Mouse (Mus musculus) thymus, adult 2 months (tissue): ENCODE data around the gene Lpar1. TPM values are rescaled to one million over a fixed set of nuclear protein-coding genes. Genes with fewer than 3 reads are reported as not detected.

Experiments used
- DNase-seq: peaks from one replicate; pipeline ENCODE4 v3.0.0; 2021
- H3K27ac ChIP-seq: fragments of 200-500 bp; 2 replicates; pipeline ENCODE4 v1.5.1; 2012; ENCODE audit warnings: low read length, control low read depth; ENCODE audit not compliant: control insufficient read depth, insufficient read depth
- H3K27me3 ChIP-seq: fragments of 200-500 bp; 2 replicates; pipeline ENCODE4 v1.6.1; 2012; ENCODE audit warnings: mild to moderate bottlenecking, low read length, moderate library complexity, mixed read lengths; ENCODE audit not compliant: control insufficient read depth, insufficient read depth
- H3K36me3 ChIP-seq: fragments of 200-500 bp; 2 replicates; pipeline ENCODE4 v1.6.1; 2012; ENCODE audit warnings: mild to moderate bottlenecking, low read length, moderate library complexity; ENCODE audit not compliant: control insufficient read depth, insufficient read depth
- H3K4me1 ChIP-seq: fragments of 200-500 bp; replicated peaks from 2 replicates; pipeline ENCODE4 v1.6.1; 2012; ENCODE audit warnings: low read length; ENCODE audit not compliant: control insufficient read depth, insufficient read depth
- H3K4me3 ChIP-seq: fragments of 200-500 bp; 2 replicates; pipeline ENCODE4 v1.5.1; 2012; ENCODE audit warnings: mild to moderate bottlenecking, low read length, control low read depth, moderate library complexity; ENCODE audit not compliant: control insufficient read depth, insufficient read depth
- CTCF ChIP-seq: fragments of 200-500 bp; IDR thresholded peaks from 2 replicates; pipeline ENCODE4 v1.5.1; 2012; ENCODE audit warnings: mild to moderate bottlenecking, control low read depth, low read length, moderate library complexity, borderline replicate concordance; ENCODE audit not compliant: control insufficient read depth, poor library complexity, insufficient read depth; ENCODE audit errors: extremely low read depth
- POLR2A ChIP-seq: fragments of 200-500 bp; IDR thresholded peaks from 2 replicates; pipeline ENCODE4 v1.6.1; 2012; ENCODE audit warnings: mild to moderate bottlenecking, low read length, control low read depth, moderate library complexity; ENCODE audit not compliant: control insufficient read depth, poor library complexity, insufficient read depth; ENCODE audit errors: extremely low read depth
- WGBS: fragments of 180-500 bp; shearing (Covaris S2); methylation state at CpG from one replicate; pipeline ENCODE4 v1.1.7; 2018; 5-methylcytosine and 5-hydroxymethylcytosine counted together
- polyA plus RNA-seq: library from polyadenylated mRNA; depleted of rRNA; stranded (reverse); fragments of >200 nt; gene quantifications from 2 replicates; pipeline ENCODE4 v1.2.3, GENCODE M21; 2012

The Lpar1 gene
- polyA plus RNA-seq, 1 experiment: 16.6 TPM

DNA sequence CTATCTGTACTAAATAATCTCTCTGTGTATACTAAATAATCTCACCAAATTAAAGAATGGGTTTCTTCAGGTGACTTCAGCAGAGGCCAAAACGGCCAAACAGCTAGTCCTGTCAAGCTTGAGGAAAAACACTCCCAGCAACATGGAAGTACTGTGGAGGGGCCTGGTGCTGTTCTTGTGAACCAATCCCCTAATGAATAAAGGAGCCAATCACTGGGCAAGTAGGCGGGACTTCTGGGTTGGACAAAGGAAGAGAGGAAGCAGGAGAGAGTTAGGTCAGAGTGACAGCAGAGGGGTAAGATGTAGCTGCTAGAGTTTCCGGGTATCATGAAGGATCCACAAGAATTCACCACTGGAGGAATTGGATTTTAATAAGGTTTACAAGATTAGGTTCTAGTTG is 3.3 kb upstream of the Lpar1 start:
- no peaks in the 10 kb centered on the region for H3K36me3 ChIP-seq
- H3K27ac ChIP-seq: no peak overlapping the region
- H3K27me3 ChIP-seq: peaks cover 3% of the 10 kb centered on the region; the same call in 1 of the 2 replicates
- no peak for TF ChIP-seq CTCF
- no peak for TF ChIP-seq POLR2A
- WGBS: 91% methylated on average over 3 of the region's 3 CpGs
- H3K4me3 ChIP-seq: no peak overlapping the region
- no peak for DNase-seq
- H3K4me1 ChIP-seq: peaks cover 6% of the 10 kb centered on the region

DNA sequence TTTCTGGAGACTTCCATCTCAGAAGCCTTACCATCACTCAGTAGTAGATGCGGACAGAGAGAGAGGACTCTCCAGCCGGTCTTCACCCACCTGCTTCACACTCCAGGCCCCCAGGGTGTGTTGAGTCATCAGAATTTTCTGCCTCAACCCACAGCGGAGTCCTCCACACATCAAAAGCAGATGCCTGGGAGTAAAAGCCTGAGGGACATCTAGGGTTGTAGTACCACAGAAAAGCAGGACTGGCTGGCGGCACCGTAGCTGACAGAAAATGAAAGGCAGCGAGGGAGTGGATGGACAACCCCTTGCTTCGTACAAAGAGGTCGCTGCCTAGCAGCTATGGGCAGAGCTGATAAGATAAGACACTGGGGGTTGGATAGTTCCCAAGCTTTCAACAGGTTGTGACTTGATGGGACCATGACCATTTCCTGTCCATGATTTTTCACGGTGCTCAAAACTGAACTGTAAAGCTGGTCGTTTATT is 701 bp upstream of the Lpar1 start:
- WGBS: 61% methylated on average over 10 of the region's 10 CpGs

DNA sequence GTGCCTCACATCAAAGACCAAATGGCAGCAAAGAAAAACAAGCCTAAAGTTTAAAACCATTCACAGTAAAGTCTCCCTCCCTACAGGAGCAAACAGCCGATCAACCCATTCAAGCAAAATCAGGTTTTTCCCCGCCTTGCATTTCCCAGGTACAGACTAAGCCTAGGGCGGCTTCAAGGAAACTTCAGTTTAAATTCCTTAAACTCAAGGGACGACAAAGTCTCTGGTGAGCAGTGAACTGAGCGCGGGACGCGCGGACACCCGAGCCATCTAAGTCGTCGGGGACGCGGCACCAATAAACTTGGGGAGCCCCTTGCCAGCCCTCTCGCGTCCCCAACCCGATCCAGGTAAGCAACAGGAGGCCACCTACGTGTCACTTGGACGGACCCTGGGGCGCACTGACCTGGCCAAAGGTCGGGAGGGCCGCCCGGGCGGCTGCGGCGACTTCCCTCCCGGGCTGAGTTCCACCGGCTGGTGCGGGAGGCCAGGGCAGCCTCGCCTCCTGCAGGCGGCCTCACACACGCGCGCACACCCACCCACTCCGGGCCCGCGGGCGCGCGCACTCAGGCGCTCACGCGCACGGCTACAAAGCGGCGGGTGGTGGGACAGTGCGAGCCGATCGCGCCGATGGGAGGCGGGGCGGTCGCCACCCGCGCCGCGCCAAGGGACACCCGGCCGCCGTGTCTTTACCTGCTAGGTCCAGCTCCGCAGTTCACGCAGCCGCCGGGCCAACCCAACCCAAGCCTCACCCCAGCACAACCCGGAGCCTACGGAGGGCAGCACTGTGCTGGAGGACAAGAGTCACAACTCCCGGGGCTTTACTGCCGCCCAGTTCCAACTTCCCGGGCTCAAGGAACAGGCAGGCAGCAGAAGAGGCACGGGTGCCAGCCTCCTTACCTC is 717 bp downstream of the Lpar1 start:
- no peak for TF ChIP-seq CTCF
- Histone ChIP-seq H3K27me3 (peaks cover 3% of the 10 kb centered on the region; the same call in 1 of the 2 replicates), H3K4me1 (peaks cover 6% of the 10 kb centered on the region), H3K36me3 (no peaks in the 10 kb centered on the region), H3K27ac (0 out of 2 replicates have a peak overlapping the region, but pooled peaks have one; percentile 10), H3K4me3 (peak overlapping the region; percentile 36)
- WGBS: under 1% methylated on average over 71 of the region's 71 CpGs
- peak; percentile 45 for DNase-seq

More for the DNA sequence above, 701 bp upstream of the Lpar1 start:
- TF ChIP-seq CTCF (no peak), POLR2A (no peak)
- no peak overlapping the region for H3K4me3 ChIP-seq
- H3K27me3 ChIP-seq: peaks cover 3% of the 10 kb centered on the region; the same call in 1 of the 2 replicates
- DNase-seq: no peak
- H3K4me1 ChIP-seq: peaks cover 6% of the 10 kb centered on the region
- H3K36me3 ChIP-seq: no peaks in the 10 kb centered on the region
- no peak overlapping the region for H3K27ac ChIP-seq

DNA sequence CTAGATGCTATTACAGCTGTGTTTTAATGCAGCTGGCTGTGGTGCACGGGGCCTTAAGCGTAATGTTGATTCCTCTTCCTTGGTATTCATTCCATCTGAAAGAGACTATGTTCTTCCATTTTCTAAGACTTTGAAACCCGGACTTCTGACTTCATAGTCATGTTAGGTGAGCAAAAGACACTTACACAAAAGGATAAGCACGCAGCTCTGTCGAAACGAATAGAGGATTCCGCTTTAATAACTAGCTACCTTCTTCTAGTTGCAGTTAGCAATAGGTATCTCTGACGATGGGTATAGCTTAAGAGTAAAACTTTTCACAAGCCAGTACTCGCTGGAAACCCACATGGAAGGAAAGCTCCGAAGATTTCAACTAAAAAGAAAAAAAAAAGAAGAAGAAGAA is 1.5 kb downstream of the Lpar1 start:
- 30% methylated on average over 10 of the region's 10 CpGs for WGBS
- no peak for DNase-seq
- Histone ChIP-seq H3K4me3 (peak overlapping the region; percentile 36; the same call in 1 of the 2 replicates), H3K4me1 (peaks cover 6% of the 10 kb centered on the region), H3K36me3 (no peaks in the 10 kb centered on the region), H3K27me3 (peaks cover 3% of the 10 kb centered on the region; the same call in 1 of the 2 replicates), H3K27ac (no peak overlapping the region)
- no peak for TF ChIP-seq POLR2A

DNA sequence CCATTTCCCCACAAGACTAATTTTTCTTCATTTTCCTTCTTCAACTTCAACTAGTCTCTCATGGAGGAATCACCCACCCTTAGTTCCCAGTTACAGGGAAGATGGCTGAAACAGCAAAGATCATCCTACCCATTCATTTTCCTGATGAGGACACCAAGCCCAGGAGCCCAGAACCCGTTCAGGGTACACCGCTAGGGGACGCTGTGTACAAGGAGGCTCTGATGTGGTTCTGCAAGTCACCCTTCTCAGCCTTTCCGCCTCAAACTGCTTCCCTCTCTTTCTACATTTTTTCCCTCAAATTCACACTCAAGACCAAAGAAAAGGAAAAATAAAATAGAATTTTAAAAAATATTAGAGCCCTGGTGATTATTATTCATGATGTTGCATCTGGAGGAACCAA is 1.9 kb downstream of the Lpar1 start:
- H3K36me3 ChIP-seq: no peaks in the 10 kb centered on the region
- DNase-seq: peak; percentile 44
- TF ChIP-seq CTCF (0 out of 2 replicates have a peak, but pooled peaks have one; percentile 21), POLR2A (no peak)
- H3K27me3 ChIP-seq: peaks cover 3% of the 10 kb centered on the region; the same call in 1 of the 2 replicates
- no peak overlapping the region for H3K27ac ChIP-seq
- H3K4me3 ChIP-seq: no peak overlapping the region
- H3K4me1 ChIP-seq: peaks cover 6% of the 10 kb centered on the region
- 10% methylated on average over 4 of the region's 4 CpGs for WGBS

DNA sequence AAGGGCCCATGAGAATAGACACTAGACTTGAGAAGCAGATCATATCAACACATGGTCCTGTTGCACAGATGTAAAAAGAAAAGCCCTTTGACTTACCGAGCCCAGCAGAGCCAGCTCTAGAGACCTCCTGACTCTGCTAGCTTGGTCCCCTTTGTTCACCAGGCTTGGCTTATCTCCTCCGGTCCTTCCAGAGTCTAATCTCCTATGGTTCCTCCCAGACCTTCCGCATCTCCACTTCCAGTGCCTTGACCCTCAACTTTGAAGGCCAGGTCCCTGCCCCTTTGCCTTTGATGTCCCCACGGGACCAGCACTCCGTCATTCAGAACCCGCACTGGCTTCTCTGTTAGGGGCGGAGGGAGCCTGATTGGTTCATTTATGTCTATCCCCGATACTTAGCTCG is 6.0 kb downstream of the Lpar1 start:
- 96% methylated on average over 9 of the region's 9 CpGs for WGBS
- peaks cover 3% of the 10 kb centered on the region; the same call in 1 of the 2 replicates for H3K27me3 ChIP-seq
- no peak overlapping the region for H3K27ac ChIP-seq
- peaks cover 2% of the 10 kb centered on the region for H3K4me1 ChIP-seq
- no peak for TF ChIP-seq POLR2A
- no peak for TF ChIP-seq CTCF
- H3K36me3 ChIP-seq: no peaks in the 10 kb centered on the region
- H3K4me3 ChIP-seq: no peak overlapping the region
- DNase-seq: no peak

DNA sequence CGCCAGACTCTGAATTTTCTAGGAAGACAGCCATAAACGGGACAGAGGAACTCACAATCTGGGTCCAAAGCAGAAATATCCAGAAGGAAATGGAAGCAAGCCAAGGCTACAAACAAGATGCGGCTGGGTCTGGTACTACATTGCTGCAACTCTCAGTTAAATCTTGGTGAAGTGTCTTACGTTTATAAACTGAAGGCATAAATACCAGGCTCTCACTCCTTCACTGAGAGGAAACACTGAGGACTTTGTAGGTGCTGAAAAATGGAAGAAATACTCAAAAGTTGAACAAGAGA is 6.5 kb downstream of the Lpar1 start:
- 86% methylated on average over 4 of the region's 4 CpGs for WGBS
- no peak overlapping the region for H3K4me3 ChIP-seq
- no peak for TF ChIP-seq POLR2A
- no peak for TF ChIP-seq CTCF
- DNase-seq: no peak
- peaks cover 2% of the 10 kb centered on the region; the same call in 1 of the 2 replicates for H3K27me3 ChIP-seq
- H3K36me3 ChIP-seq: no peaks in the 10 kb centered on the region
- no peak overlapping the region for H3K27ac ChIP-seq
- no peaks in the 10 kb centered on the region for H3K4me1 ChIP-seq
